Comparison of ENCODE assay signal across 11 mouse cellular contexts in the genomic region with DNA sequence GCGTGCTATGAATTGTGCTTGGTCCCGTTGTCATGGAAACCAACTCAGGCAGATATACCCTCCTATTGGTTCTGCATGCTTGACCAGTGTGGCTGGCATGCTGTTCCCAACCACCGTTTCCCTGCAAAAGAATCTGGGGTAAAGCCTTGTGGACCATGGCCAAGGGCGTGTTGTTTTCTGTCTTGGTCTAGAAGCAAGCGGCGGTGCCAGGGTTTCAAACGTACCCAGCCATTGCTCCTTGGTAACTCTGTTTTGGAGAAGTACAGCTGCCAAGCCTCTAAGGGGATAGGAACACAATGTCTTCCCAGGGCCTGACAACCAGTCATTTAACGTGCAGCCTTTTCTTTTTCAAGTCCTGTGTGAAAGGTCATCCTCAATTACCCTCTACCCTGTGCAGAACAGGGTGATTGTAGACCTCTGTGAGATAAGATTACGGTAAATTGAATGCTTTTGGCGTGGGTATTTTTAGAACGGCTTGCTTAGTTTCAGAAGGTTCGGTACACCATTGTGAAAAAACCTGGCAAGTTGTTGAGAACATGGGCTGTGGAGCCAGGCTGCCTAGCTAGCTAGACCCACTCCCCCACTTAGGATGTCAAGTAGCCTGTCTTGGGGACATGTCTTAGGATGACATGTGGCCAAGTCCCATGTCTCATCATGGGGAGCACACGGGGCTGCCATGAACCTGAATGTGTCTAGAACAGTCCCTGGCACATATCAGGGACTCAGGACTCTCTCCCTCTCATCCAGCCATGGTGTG. TPM values are rescaled to one million over a fixed set of nuclear protein-coding genes. Genes with fewer than 3 reads are reported as not detected.
DNase-seq lines count a peak whose midpoint lies in the region; ATAC-seq and TF ChIP-seq lines count a peak whose summit lies in the region.
"Had no signal": no experiment of that assay in that cellular context is flagged by ENCODE, and none has a peak within 500 bp of the region (broad histone marks: within the 10 kb centered on the region; RNA-seq: fewer than 3 reads in every experiment).

No protein-coding gene starts in this region.

- H3K27ac ChIP-seq in forebrain, postnatal 0 days (ENCODE audit: low read depth, low read length): peak overlapping the region; percentile 24; the same call in 1 of the 2 replicates
- H3K27ac ChIP-seq in forebrain, embryonic 13.5 days: no peak overlapping the region
- H3K27ac ChIP-seq: kidney, postnatal 0 days; macrophage had no signal

- WGBS in forebrain, postnatal 0 days: 37% methylated on average over 13 of the region's 13 CpGs
- WGBS in forebrain, embryonic 13.5 days: 65% methylated on average over 13 of the region's 13 CpGs

- peak; percentile 72 for DNase-seq in forebrain, postnatal 0 days
- peak; percentile 47 for DNase-seq in urinary bladder, postnatal 14 days (ENCODE audit: low spot score)
- DNase-seq in urinary bladder, postnatal 25 days (ENCODE audit: low spot score): no peak
- peak; percentile 79 for DNase-seq in layer of hippocampus, postnatal 10 days (ENCODE audit: low spot score in 2 of 2)
- DNase-seq in thymus, postnatal 10 days (ENCODE audit: low spot score in 2 of 2): no peak
- no peak for DNase-seq in liver
- DNase-seq in embryo, embryonic 10 days (ENCODE audit: low spot score): no peak

- H3K27me3 ChIP-seq in forebrain, postnatal 0 days (ENCODE audit: insufficient read depth, low read length): peaks cover 8% of the 10 kb centered on the region
- H3K27me3 ChIP-seq in forebrain, embryonic 13.5 days: peaks cover 31% of the 10 kb centered on the region

- no peak for TF ChIP-seq CTCF in forebrain, postnatal 0 days (IDR thresholded peaks at IDR 0.05; ENCODE audit: low read depth)

- ATAC-seq in forebrain, postnatal 0 days: peak; percentile 68
- no peak for ATAC-seq in forebrain, embryonic 13.5 days

- no peaks in the 10 kb centered on the region for H3K9me3 ChIP-seq in forebrain, postnatal 0 days (ENCODE audit: low read length)
- H3K9me3 ChIP-seq in forebrain, embryonic 13.5 days (replicated peaks): no peaks in the 10 kb centered on the region

- no peaks in the 10 kb centered on the region for H3K4me1 ChIP-seq in forebrain, postnatal 0 days (ENCODE audit: insufficient read depth)
- peaks cover 35% of the 10 kb centered on the region for H3K4me1 ChIP-seq in forebrain, embryonic 13.5 days

- H3K4me2 ChIP-seq in forebrain, postnatal 0 days (ENCODE audit: low read depth): no peak overlapping the region
- H3K4me2 ChIP-seq in forebrain, embryonic 13.5 days: no peak overlapping the region

- H3K9ac ChIP-seq in forebrain, postnatal 0 days: no peak overlapping the region
- no peak overlapping the region for H3K9ac ChIP-seq in forebrain, embryonic 13.5 days

- no peaks in the 10 kb centered on the region for H3K36me3 ChIP-seq in forebrain, postnatal 0 days (ENCODE audit: insufficient read depth)
- H3K36me3 ChIP-seq in forebrain, embryonic 13.5 days (ENCODE audit: poor library complexity, severe bottlenecking): no peaks in the 10 kb centered on the region

- no peak overlapping the region for H3K4me3 ChIP-seq in forebrain, postnatal 0 days (ENCODE audit: low read depth, low read length)
- H3K4me3 ChIP-seq in forebrain, embryonic 13.5 days: no peak overlapping the region

RNA-seq across cellular contexts. Expression of gene Mt1, which starts 10.6 kb away (rescaled TPM):
- 205 and 418 TPM in 2 replicates for total RNA-seq in forebrain, postnatal 0 days (2014; rRNA removed)
- 386 and 411 TPM in 2 replicates for polyA plus RNA-seq in forebrain, postnatal 0 days (2015; fragmentation: Nextera tagmentation; extraction: Ambion mirVana)
- polyA plus RNA-seq in forebrain, embryonic 13.5 days (2015; fragmentation: Nextera tagmentation; extraction: Ambion mirVana): 91.0 and 105 TPM in 2 replicates
- total RNA-seq in layer of hippocampus, postnatal 10 days (2021): 100 to 1,000 TPM; 223 to 273 TPM

RNA-seq across cellular contexts. Expression of gene Mt2, which starts 17.0 kb away (rescaled TPM):
- 36.4 and 88.1 TPM in 2 replicates for total RNA-seq in forebrain, postnatal 0 days (2014; rRNA removed)
- polyA plus RNA-seq in forebrain, postnatal 0 days (2015; fragmentation: Nextera tagmentation; extraction: Ambion mirVana): 139 and 143 TPM in 2 replicates
- 41.0 and 48.0 TPM in 2 replicates for polyA plus RNA-seq in forebrain, embryonic 13.5 days (2015; fragmentation: Nextera tagmentation; extraction: Ambion mirVana)
- 100 to 1,000 TPM; 187 to 290 TPM for total RNA-seq in layer of hippocampus, postnatal 10 days (2021)

RNA-seq across cellular contexts. Expression of gene Nup93, which starts 24.9 kb away (rescaled TPM):
- 43.7 and 44.5 TPM in 2 replicates for total RNA-seq in forebrain, postnatal 0 days (2014; rRNA removed)
- 31.4 and 36.7 TPM in 2 replicates for polyA plus RNA-seq in forebrain, postnatal 0 days (2015; fragmentation: Nextera tagmentation; extraction: Ambion mirVana)
- polyA plus RNA-seq in forebrain, embryonic 13.5 days (2015; fragmentation: Nextera tagmentation; extraction: Ambion mirVana): 83.6 and 98.8 TPM in 2 replicates
- total RNA-seq in layer of hippocampus, postnatal 10 days (2021): 10 to 100 TPM; 53.0 to 53.9 TPM

RNA-seq across cellular contexts. Expression of gene Mt3, which starts 37.0 kb away (rescaled TPM):
- 151 and 445 TPM in 2 replicates for total RNA-seq in forebrain, postnatal 0 days (2014; rRNA removed)
- polyA plus RNA-seq in forebrain, postnatal 0 days (2015; fragmentation: Nextera tagmentation; extraction: Ambion mirVana): 316 and 341 TPM in 2 replicates
- polyA plus RNA-seq in forebrain, embryonic 13.5 days (2015; fragmentation: Nextera tagmentation; extraction: Ambion mirVana): 188 and 208 TPM in 2 replicates
- 100 to 1,000 TPM; 758 to 903 TPM for total RNA-seq in layer of hippocampus, postnatal 10 days (2021)
- polyA plus RNA-seq: macrophage had no signal

RNA-seq across cellular contexts. Expression of gene Mt4, which starts 52.5 kb away (rescaled TPM):
- total RNA-seq in forebrain, postnatal 0 days (2014; rRNA removed): not detected in 2 replicates
- polyA plus RNA-seq in forebrain, postnatal 0 days (2015; fragmentation: Nextera tagmentation; extraction: Ambion mirVana): not detected in 2 replicates
- not detected in 2 replicates for polyA plus RNA-seq in forebrain, embryonic 13.5 days (2015; fragmentation: Nextera tagmentation; extraction: Ambion mirVana)
- total RNA-seq in layer of hippocampus, postnatal 10 days (2021): not detected
- polyA plus RNA-seq: embryonic facial prominence, embryonic 11.5 days; kidney, postnatal 0 days; macrophage had no signal

Comparison
In these comparisons a context has a peak if more than half of its experiments do, and no peak if none do; other contexts are left out.
1. DNase-seq: peak in forebrain, postnatal 0 days (single experiment), urinary bladder, postnatal 14 days (single experiment) and layer of hippocampus, postnatal 10 days (2 of 2); none in urinary bladder, postnatal 25 days (single experiment), thymus, postnatal 10 days (0 of 2), liver (single experiment) and embryo, embryonic 10 days (single experiment).